Mouse (Mus musculus) CH12.LX (cell line): ENCODE data around the gene Unc13a. TPM values are rescaled to one million over a fixed set of nuclear protein-coding genes. Genes with fewer than 3 reads are reported as not detected.

ENCODE experiments used
- DNase-seq: peaks from one replicate; pipeline ENCODE4 v3.0.0-alpha.2; 2013; ENCODE audit errors: extremely low read depth
- H3K27ac ChIP-seq: 2 replicates; pipeline ENCODE4 v1.5.1; 2012; ENCODE audit warnings: low read depth, mild to moderate bottlenecking, control low read depth, moderate library complexity; ENCODE audit not compliant: insufficient read depth
- H3K27me3 ChIP-seq: replicated peaks from 2 replicates; pipeline ENCODE3; 2012; ENCODE audit warnings: inconsistent platforms
- H3K36me3 ChIP-seq, 2 experiments: replicated peaks in 1 of 2; 2 replicates each; pipeline versions ENCODE3 to v1.6.1; 2012; ENCODE audit warnings: inconsistent platforms in 1 of 2, low read length in 1 of 2, mild to moderate bottlenecking in 1 of 2, mixed read lengths in 1 of 2, moderate library complexity in 1 of 2; ENCODE audit not compliant: control insufficient read depth in 1 of 2, insufficient read depth in 1 of 2
- H3K4me1 ChIP-seq, 2 experiments: 2 replicates each; pipeline ENCODE4 v1.6.1; 2012; ENCODE audit warnings: inconsistent platforms in 1 of 2, moderate library complexity in 1 of 2; ENCODE audit not compliant: insufficient read depth in 2 of 2, control insufficient read depth in 1 of 2
- H3K4me2 ChIP-seq: 2 replicates; pipeline ENCODE4 v1.6.1; 2012; ENCODE audit warnings: low read depth, mild to moderate bottlenecking, control low read depth; ENCODE audit not compliant: poor library complexity, insufficient read depth, severe bottlenecking
- H3K4me3 ChIP-seq, 3 experiments: fragments of 150-350 bp in 1 of 3; sonication (generic) in 1 of 3; replicated peaks in 1 of 3; 2 replicates each; pipeline versions ENCODE3 to v1.5.1; 2011 to 2012; ENCODE audit warnings: low read depth in 2 of 3, low read length in 2 of 3, mild to moderate bottlenecking in 2 of 3, moderate library complexity in 2 of 3, control low read depth in 1 of 3, improper control_type of control experiment in 1 of 3, inconsistent platforms in 1 of 3, mixed read lengths in 1 of 3; ENCODE audit not compliant: poor library complexity in 1 of 3
- H3K79me2 ChIP-seq: replicated peaks from 2 replicates; pipeline ENCODE4 v1.6.1; 2012; ENCODE audit warnings: mild to moderate bottlenecking, moderate library complexity; ENCODE audit not compliant: control insufficient read depth, poor library complexity, insufficient read depth, severe bottlenecking; ENCODE audit errors: extremely low read depth
- H3K9ac ChIP-seq: 2 replicates; pipeline ENCODE4 v1.6.1; 2012; ENCODE audit warnings: low read depth, mild to moderate bottlenecking, control low read depth, moderate library complexity; ENCODE audit not compliant: insufficient read depth
- H3K9me3 ChIP-seq: replicated peaks from 2 replicates; pipeline ENCODE3; 2012; ENCODE audit warnings: low read length, inconsistent platforms, mixed read lengths
- CHD1 ChIP-seq: IDR thresholded peaks from 2 replicates; pipeline ENCODE4 v1.6.1; 2012; ENCODE audit warnings: low read depth, low read length, improper control_type of control experiment, inconsistent platforms
- CHD2 ChIP-seq: IDR thresholded peaks from 2 replicates; pipeline ENCODE4 v1.6.1; 2011; ENCODE audit warnings: low read length, improper control_type of control experiment
- CTCF ChIP-seq, 2 experiments: IDR thresholded peaks in 1 of 2; conservative IDR thresholded peaks in 1 of 2; 2 replicates each; pipeline ENCODE4 v1.5.1; 2011 to 2012; ENCODE audit warnings: low read depth in 2 of 2, low read length in 2 of 2, improper control_type of control experiment in 1 of 2, inconsistent platforms in 1 of 2, mild to moderate bottlenecking in 1 of 2, moderate library complexity in 1 of 2
- E2F4 ChIP-seq: IDR thresholded peaks from 2 replicates; pipeline ENCODE4 v1.6.1; 2011; ENCODE audit warnings: low read depth, low read length, improper control_type of control experiment; ENCODE audit not compliant: insufficient replicate concordance
- ELF1 ChIP-seq: IDR thresholded peaks from 2 replicates; pipeline ENCODE4 v1.6.1; 2014; ENCODE audit warnings: low read depth, mild to moderate bottlenecking, inconsistent platforms, low read length, improper control_type of control experiment
- HCFC1 ChIP-seq: IDR thresholded peaks from 2 replicates; pipeline ENCODE4 v1.6.1; 2012; ENCODE audit warnings: low read depth, mild to moderate bottlenecking, inconsistent platforms, low read length, improper control_type of control experiment
- JUN ChIP-seq: IDR thresholded peaks from 2 replicates; pipeline ENCODE4 v1.6.1; 2011; ENCODE audit warnings: low read depth, mild to moderate bottlenecking, low read length, improper control_type of control experiment, moderate library complexity; ENCODE audit not compliant: insufficient read depth
- MAFK ChIP-seq: IDR thresholded peaks from 2 replicates; pipeline ENCODE4 v1.6.1; 2011; ENCODE audit warnings: low read length, improper control_type of control experiment; ENCODE audit not compliant: insufficient replicate concordance
- MAX ChIP-seq: IDR thresholded peaks from 2 replicates; pipeline ENCODE4 v1.6.1; 2011; ENCODE audit warnings: low read length, improper control_type of control experiment
- MEF2A ChIP-seq: IDR thresholded peaks from 2 replicates; pipeline ENCODE4 v1.6.1; 2014; ENCODE audit warnings: low read depth, mild to moderate bottlenecking, inconsistent platforms, low read length, improper control_type of control experiment, borderline replicate concordance
- POLR2A ChIP-seq: IDR thresholded peaks from 2 replicates; pipeline ENCODE4 v1.6.1; 2011; ENCODE audit warnings: low read depth, mild to moderate bottlenecking, improper control_type of control experiment, low read length
- POLR2AphosphoS2 ChIP-seq: IDR thresholded peaks from 2 replicates; pipeline ENCODE4 v1.6.1; 2011; ENCODE audit warnings: low read depth, low read length, improper control_type of control experiment
- SIN3A ChIP-seq: IDR thresholded peaks from 2 replicates; pipeline ENCODE4 v1.6.1; 2012; ENCODE audit warnings: low read length, improper control_type of control experiment, inconsistent platforms
- UBTF ChIP-seq: IDR thresholded peaks from 2 replicates; pipeline ENCODE4 v1.6.1; 2012; ENCODE audit warnings: low read depth, mild to moderate bottlenecking, inconsistent platforms, low read length, improper control_type of control experiment, moderate library complexity
- USF2 ChIP-seq: conservative IDR thresholded peaks from 2 replicates; pipeline ENCODE4 v1.6.1; 2011; ENCODE audit warnings: low read depth, low read length, improper control_type of control experiment
- ZMIZ1 ChIP-seq: IDR thresholded peaks from 2 replicates; pipeline ENCODE4 v1.6.1; 2012; ENCODE audit warnings: low read depth, mild to moderate bottlenecking, inconsistent platforms, low read length, improper control_type of control experiment
- ZNF384 ChIP-seq: IDR thresholded peaks from 2 replicates; pipeline ENCODE4 v1.6.1; 2012; ENCODE audit warnings: low read depth, low read length, improper control_type of control experiment, inconsistent platforms
- dilution Hi-C: fragments of 300-500 bp; cut with MboI; formaldehyde crosslinking; loops from 2 replicates; pipeline ENCODE4 v1.14.3; 2020; ENCODE audit warnings: low sequenced_read_pairs; ENCODE audit not compliant: extremely low pct_unique_long_range_greater_than_20kb, extremely low pct_ligation_motif_present
- in situ Hi-C: fragments of 300-500 bp; cut with MboI; formaldehyde crosslinking; loops from 3 replicates; pipeline ENCODE4 v1.14.3; 2019; ENCODE audit warnings: low sequenced_read_pairs, low pct_ligation_motif_present, low pct_unique_long_range_greater_than_20kb, mixed read lengths
- polyA plus RNA-seq: library from polyadenylated mRNA; unstranded; fragments of >175 nt; gene quantifications from 2 replicates; pipeline ENCODE4 v1.2.1, GENCODE M21; 2012; ENCODE audit warnings: low read depth; ENCODE audit not compliant: insufficient read length
- total RNA-seq, 2 experiments: library from RNA; depleted of rRNA; stranded (reverse); fragments of 300-350 nt in 1 of 2; fragments of >200 nt in 1 of 2; gene quantifications; 2 replicates each; pipeline ENCODE4 v1.2.3; 2012 to 2014

The Unc13a gene
- total and polyA plus RNA-seq, 3 experiments = 0.68 to 2.1 (median 1.0) TPM

DNA sequence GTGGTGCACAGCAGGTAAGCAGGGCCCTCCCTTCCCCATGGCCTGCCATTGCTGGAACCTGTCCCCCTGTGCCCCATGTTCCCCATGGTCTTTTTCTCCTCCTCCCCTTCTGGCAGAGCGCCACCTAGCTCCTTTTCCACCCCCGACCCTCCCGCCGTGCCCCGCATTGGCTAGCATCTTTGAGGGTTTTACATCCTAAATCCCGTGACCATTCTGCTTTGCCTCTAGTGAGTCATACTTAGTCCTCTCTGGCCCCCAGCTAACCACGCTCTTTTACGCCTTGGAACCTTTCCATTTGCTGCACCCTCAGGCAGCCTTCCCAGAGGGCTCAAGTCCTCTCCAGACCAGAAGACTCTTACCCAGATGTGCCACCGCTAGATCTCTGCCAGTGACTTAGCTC lies 91.4 kb downstream of the Unc13a start:
- Histone ChIP-seq H3K4me1 (peaks cover 13 to 17% of the 10 kb centered on the region in 2 experiments), H3K9me3 (no peaks in the 10 kb centered on the region), H3K36me3 (peaks cover 9 to 17% of the 10 kb centered on the region in 2 experiments), H3K27me3 (no peaks in the 10 kb centered on the region), H3K4me2 (no peak overlapping the region), H3K4me3 (no peak overlapping the region), H3K79me2 (no peaks in the 10 kb centered on the region), H3K27ac (no peak overlapping the region), H3K9ac (no peak overlapping the region)
- TF ChIP-seq HCFC1 (no peak), CHD1 (no peak)
- no peak for DNase-seq
- dilution Hi-C loops = no loop called here
- in situ Hi-C loops = no loop called here

DNA sequence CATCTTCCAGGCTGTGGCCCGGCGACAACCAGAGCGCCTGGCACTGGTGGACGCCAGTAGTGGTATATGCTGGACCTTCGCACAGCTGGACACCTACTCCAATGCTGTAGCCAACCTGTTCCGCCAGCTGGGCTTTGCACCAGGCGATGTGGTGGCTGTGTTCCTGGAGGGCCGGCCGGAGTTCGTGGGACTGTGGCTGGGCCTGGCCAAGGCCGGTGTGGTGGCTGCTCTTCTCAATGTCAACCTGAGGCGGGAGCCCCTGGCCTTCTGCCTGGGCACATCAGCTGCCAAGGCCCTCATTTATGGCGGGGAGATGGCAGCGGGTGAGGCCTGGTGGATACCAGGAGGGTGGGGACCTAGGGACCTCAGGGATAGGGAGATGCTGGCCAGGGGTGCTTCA lies 92.1 kb downstream of the Unc13a start:
- no peaks in the 10 kb centered on the region for H3K27me3 ChIP-seq
- dilution Hi-C loops = no loop called here
- TF ChIP-seq HCFC1 = no peak
- TF ChIP-seq CHD2 = no peak
- no peak for TF ChIP-seq MAX
- no peak for TF ChIP-seq MAFK
- TF ChIP-seq USF2 = no peak
- no peak for TF ChIP-seq ZMIZ1
- no peak for TF ChIP-seq JUN
- no peak for TF ChIP-seq MEF2A
- no peak for TF ChIP-seq CTCF (conservative IDR thresholded peaks at IDR 0.05 in 1 of 2, IDR thresholded peaks at IDR 0.05 in 1 of 2; ENCODE audit: low read depth in 2 of 2, low read length in 2 of 2)
- TF ChIP-seq E2F4 = no peak
- no peak for TF ChIP-seq POLR2AphosphoS2
- no peak for TF ChIP-seq UBTF
- no peak for TF ChIP-seq POLR2A
- no peak for TF ChIP-seq SIN3A
- no peak for TF ChIP-seq ELF1
- no peak for TF ChIP-seq ZNF384
- no peaks in the 10 kb centered on the region for H3K79me2 ChIP-seq
- no peaks in the 10 kb centered on the region for H3K9me3 ChIP-seq
- peaks cover 13 to 19% of the 10 kb centered on the region in 2 experiments for H3K4me1 ChIP-seq
- H3K4me2 ChIP-seq = no peak overlapping the region
- H3K4me3 ChIP-seq = no peak overlapping the region
- H3K9ac ChIP-seq = no peak overlapping the region
- no peak for DNase-seq
- peaks cover 6 to 13% of the 10 kb centered on the region in 2 experiments for H3K36me3 ChIP-seq
- in situ Hi-C loops = no loop called here
- H3K27ac ChIP-seq = no peak overlapping the region
